Mouse (Mus musculus): Measurements from ENCODE around the gene Slc2a13. TPM values are rescaled to one million over a fixed set of nuclear protein-coding genes. Genes with fewer than 3 reads are reported as not detected.

Gene Slc2a13
- polyA plus RNA-seq, 1 experiment from 2014 or later, result 0.44 TPM

Other genes with a start within 250 kb of the Slc2a13 start
- gene Lrrk2, start 99.9 kb upstream of the Slc2a13 start, polyA plus RNA-seq (2014; fragmentation: Nextera tagmentation; extraction: Ambion mirVana), result 1.9 and 2.2 TPM in 2 replicates

Measured in liver, embryonic 11.5 days (tissue).